Mouse (Mus musculus): Measurements from ENCODE around the gene P2rx3. TPM values are rescaled to one million over a fixed set of nuclear protein-coding genes. Genes with fewer than 3 reads are reported as not detected.

Gene P2rx3
- polyA plus RNA-seq, 1 experiment from 2014 or later: 0.30 TPM

DNA sequence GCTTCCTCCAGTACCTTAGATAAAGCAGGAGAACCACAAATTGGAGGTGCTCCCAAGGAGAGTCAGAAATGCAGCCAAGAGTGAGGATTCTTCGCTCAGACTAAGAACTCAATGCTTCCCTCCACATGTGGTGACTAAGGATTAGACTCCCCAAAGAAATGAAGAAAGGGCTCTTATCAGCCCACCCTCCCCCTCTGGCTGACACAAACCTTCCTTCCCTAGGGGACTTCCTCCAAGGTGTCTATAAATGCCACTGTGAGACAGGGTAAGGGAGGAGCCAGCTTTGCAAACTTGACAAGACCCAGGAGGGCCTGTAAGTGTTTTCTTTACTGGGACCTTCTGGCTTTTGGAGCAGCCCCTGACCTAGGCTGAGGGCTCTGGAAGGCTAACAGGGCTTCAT is 57.1 kb downstream of the P2rx3 start, which contains the start of gene Prg2:
TSS of gene Prg2 (plus strand) at position 274 of the 400 bp plus-strand sequence.
- no peak within 1 kb of the TSS for H3K4me2 ChIP-seq (ENCODE audit: low read length)
- DNase-seq (ENCODE audit: low spot score) (no peak), ATAC-seq (no peak)
- H3K27me3 ChIP-seq (replicated peaks; ENCODE audit: control insufficient read depth, insufficient read depth, low read length): no peaks in the 10 kb centered on the region
- H3K27ac ChIP-seq (ENCODE audit: low read depth, low read length): no peak within 1 kb of the TSS
- H3K4me3 ChIP-seq (ENCODE audit: low read depth, low read length): no peak within 1 kb of the TSS
- no peaks in the 10 kb centered on the region for H3K9me3 ChIP-seq (replicated peaks; ENCODE audit: control insufficient read depth, low read length)
- H3K9ac ChIP-seq (ENCODE audit: low read length): no peak within 1 kb of the TSS
- WGBS: 25% methylated on average over 1 of the region's 1 CpGs
- no peaks in the 10 kb centered on the region for H3K4me1 ChIP-seq (ENCODE audit: control insufficient read depth, insufficient read depth, low read length)
- no peaks in the 10 kb centered on the region for H3K36me3 ChIP-seq (ENCODE audit: control insufficient read depth, insufficient read depth, low read length)

DNA sequence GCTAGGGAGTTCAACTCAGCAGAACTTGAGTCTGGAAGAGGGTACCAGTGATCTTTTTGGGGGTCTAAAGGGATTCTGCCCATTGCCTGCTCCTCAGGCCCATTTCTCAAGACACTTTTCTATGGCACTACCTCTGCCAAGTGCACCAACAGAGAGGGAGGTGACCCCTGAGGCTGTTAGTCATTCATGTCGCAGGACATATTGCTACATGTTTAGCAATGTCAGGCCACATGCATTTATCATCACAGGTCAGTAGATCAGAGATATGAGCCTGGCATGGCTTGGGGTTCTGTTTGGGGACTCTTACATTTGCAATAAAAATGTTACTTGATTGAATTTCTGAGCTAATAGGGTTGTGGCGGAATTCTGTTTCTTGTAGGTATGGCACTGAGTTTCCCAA is 61.7 kb downstream of the P2rx3 start:
- H3K4me2 ChIP-seq (ENCODE audit: low read length): no peak overlapping the region
- H3K27ac ChIP-seq (ENCODE audit: low read depth, low read length): no peak overlapping the region
- H3K4me3 ChIP-seq (ENCODE audit: low read depth, low read length): no peak overlapping the region
- H3K9me3 ChIP-seq (replicated peaks; ENCODE audit: control insufficient read depth, low read length): no peaks in the 10 kb centered on the region
- ATAC-seq (no peak), DNase-seq (ENCODE audit: low spot score) (no peak)
- H3K9ac ChIP-seq (ENCODE audit: low read length): no peak overlapping the region
- WGBS: 98% methylated on average over 2 of the region's 2 CpGs
- H3K36me3 ChIP-seq (ENCODE audit: control insufficient read depth, insufficient read depth, low read length): no peaks in the 10 kb centered on the region
- H3K4me1 ChIP-seq (ENCODE audit: control insufficient read depth, insufficient read depth, low read length): no peaks in the 10 kb centered on the region
- no peaks in the 10 kb centered on the region for H3K27me3 ChIP-seq (replicated peaks; ENCODE audit: control insufficient read depth, insufficient read depth, low read length)

DNA sequence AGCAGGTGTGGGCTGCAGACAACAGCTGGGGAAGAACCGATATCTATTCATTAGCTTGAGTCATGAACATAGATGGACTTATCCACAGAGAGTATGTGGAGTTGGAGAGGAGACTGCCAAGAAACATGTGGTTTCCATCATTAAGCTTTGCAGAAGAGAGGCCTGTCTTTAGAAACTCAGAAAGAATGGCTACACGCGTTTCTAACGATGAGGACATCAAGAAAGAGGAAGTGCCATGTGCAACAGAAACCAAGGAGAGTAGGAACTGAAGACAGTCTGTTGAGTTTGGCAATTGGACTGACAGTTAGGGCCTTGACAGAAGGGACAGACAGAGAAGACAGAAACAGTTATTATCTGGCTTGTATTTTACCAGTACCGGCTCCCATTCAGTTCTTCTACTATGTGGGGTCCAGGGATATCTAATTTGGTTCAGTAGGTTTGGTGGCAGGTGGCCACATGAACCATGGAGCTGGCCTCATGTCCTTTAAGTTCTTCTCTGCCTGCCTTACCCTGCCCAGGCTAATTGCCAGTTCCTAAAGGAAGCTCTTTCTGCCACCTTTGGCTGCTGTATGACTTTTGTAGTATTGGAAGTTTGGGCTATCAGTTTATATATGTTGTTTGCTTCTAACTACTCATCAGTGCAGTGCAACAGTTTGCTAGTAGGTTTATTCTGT is 69.8 kb downstream of the P2rx3 start:
- Histone ChIP-seq H3K4me2 (ENCODE audit: low read length) (no peak overlapping the region), H3K9me3 (replicated peaks; ENCODE audit: control insufficient read depth, low read length) (no peaks in the 10 kb centered on the region), H3K27ac (ENCODE audit: low read depth, low read length) (no peak overlapping the region), H3K27me3 (replicated peaks; ENCODE audit: control insufficient read depth, insufficient read depth, low read length) (no peaks in the 10 kb centered on the region), H3K4me1 (ENCODE audit: control insufficient read depth, insufficient read depth, low read length) (no peaks in the 10 kb centered on the region), H3K9ac (ENCODE audit: low read length) (no peak overlapping the region), H3K36me3 (ENCODE audit: control insufficient read depth, insufficient read depth, low read length) (no peaks in the 10 kb centered on the region), H3K4me3 (ENCODE audit: low read depth, low read length) (no peak overlapping the region)
- WGBS: 93% methylated on average over 5 of the region's 5 CpGs
- DNase-seq (ENCODE audit: low spot score): no peak
- no peak for ATAC-seq

DNA sequence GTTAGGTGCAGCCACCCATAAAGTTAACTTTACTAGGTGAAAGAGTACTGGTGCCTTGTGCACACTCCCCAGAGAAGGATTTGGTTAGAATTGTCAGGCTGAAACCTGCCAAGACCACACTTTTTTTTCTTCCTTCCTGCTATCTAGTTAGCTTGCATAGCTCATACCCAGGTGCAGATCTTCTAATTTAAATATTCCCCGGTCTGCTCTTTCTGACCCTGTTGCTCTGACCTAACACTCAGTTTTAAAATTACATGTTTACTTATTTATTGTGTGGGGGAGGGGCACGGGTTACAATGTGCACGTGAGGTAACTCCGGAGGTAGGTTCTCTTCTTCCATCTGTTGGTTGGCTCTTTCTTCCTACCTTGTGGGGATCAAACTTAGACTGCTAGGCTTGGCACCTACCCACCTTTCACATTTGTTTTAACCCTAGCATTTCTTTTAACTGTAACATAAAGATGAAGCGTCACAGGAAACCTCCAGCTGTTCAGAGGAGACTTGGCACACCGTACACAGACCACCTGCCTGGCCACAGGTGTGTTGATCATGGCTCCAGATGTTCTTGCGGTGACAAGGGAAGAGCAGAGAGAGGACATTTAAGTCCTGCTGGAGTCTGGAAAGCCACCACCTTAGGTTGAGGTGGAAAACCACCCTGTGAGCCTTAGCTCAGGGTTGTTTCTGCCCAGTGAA is 73.0 kb downstream of the P2rx3 start:
- H3K9ac ChIP-seq (ENCODE audit: low read length): no peak overlapping the region
- H3K9me3 ChIP-seq (replicated peaks; ENCODE audit: control insufficient read depth, low read length): no peaks in the 10 kb centered on the region
- DNase-seq (ENCODE audit: low spot score) (no peak), ATAC-seq (no peak)
- H3K27ac ChIP-seq (ENCODE audit: low read depth, low read length): no peak overlapping the region
- no peaks in the 10 kb centered on the region for H3K27me3 ChIP-seq (replicated peaks; ENCODE audit: control insufficient read depth, insufficient read depth, low read length)
- WGBS: 93% methylated on average over 7 of the region's 7 CpGs
- no peaks in the 10 kb centered on the region for H3K36me3 ChIP-seq (ENCODE audit: control insufficient read depth, insufficient read depth, low read length)
- no peak overlapping the region for H3K4me2 ChIP-seq (ENCODE audit: low read length)
- H3K4me3 ChIP-seq (ENCODE audit: low read depth, low read length): no peak overlapping the region
- H3K4me1 ChIP-seq (ENCODE audit: control insufficient read depth, insufficient read depth, low read length): no peaks in the 10 kb centered on the region

DNA sequence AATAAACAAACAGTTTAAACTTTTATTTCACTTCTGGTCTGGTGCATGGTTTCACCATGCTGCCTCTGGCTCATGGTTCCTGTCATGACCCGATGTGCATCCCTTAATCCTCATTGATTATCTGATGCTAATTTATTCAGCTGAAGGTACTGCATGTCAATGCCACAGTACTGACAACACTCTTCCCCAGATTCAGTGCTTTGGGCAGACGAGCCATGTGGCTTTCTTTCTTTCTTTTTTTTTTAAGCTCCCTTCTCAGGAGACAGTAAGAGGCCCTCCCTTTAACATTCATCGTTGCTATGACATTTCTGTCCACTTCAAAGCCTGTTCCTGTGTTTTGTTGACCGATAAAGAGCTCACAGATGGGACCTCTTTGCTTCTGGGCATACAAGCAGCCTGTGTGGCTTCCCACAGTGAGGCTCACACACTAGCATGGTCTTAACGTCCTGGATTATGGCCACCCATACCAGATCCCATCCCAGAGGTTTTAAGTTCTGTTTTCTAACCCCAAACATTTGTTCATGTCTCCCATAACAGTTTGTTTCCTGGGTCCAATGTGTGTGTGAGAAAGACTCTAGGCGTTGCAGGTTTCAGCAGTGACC is 74.3 kb downstream of the P2rx3 start:
- Histone ChIP-seq H3K4me3 (ENCODE audit: low read depth, low read length) (no peak overlapping the region), H3K4me1 (ENCODE audit: control insufficient read depth, insufficient read depth, low read length) (no peaks in the 10 kb centered on the region), H3K36me3 (ENCODE audit: control insufficient read depth, insufficient read depth, low read length) (no peaks in the 10 kb centered on the region), H3K9ac (ENCODE audit: low read length) (no peak overlapping the region), H3K9me3 (replicated peaks; ENCODE audit: control insufficient read depth, low read length) (no peaks in the 10 kb centered on the region), H3K27ac (ENCODE audit: low read depth, low read length) (no peak overlapping the region), H3K4me2 (ENCODE audit: low read length) (no peak overlapping the region), H3K27me3 (replicated peaks; ENCODE audit: control insufficient read depth, insufficient read depth, low read length) (no peaks in the 10 kb centered on the region)
- ATAC-seq (no peak), DNase-seq (ENCODE audit: low spot score) (no peak)
- WGBS: 38% methylated on average over 6 of the region's 6 CpGs

DNA sequence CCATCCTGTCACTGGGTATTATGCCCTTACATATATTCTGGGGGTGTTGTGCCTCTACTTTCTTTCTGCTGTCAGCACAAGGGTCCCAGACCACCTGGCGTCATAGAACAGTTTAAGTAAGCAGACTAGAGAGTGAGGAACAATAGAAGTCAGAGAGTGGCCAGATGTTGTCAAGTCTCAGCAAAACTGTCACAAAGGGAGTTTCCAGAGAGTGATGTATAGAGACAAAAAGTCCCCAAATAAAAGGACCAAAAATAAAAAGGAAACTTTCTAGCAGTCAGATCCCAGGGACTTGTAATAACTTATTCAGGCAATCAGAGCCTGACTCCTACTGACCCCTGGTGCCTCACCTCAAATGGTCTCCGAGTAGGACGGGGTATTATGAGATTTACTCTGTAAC is 75.4 kb downstream of the P2rx3 start:
- ATAC-seq: no peak
- Histone ChIP-seq H3K4me1 (ENCODE audit: control insufficient read depth, insufficient read depth, low read length) (no peaks in the 10 kb centered on the region), H3K36me3 (ENCODE audit: control insufficient read depth, insufficient read depth, low read length) (no peaks in the 10 kb centered on the region), H3K27ac (ENCODE audit: low read depth, low read length) (no peak overlapping the region), H3K27me3 (replicated peaks; ENCODE audit: control insufficient read depth, insufficient read depth, low read length) (no peaks in the 10 kb centered on the region), H3K4me3 (ENCODE audit: low read depth, low read length) (no peak overlapping the region), H3K9me3 (replicated peaks; ENCODE audit: control insufficient read depth, low read length) (no peaks in the 10 kb centered on the region), H3K9ac (ENCODE audit: low read length) (no peak overlapping the region), H3K4me2 (ENCODE audit: low read length) (no peak overlapping the region)
- WGBS: 71% methylated on average over 3 of the region's 3 CpGs
- no peak for DNase-seq (ENCODE audit: low spot score)

DNA sequence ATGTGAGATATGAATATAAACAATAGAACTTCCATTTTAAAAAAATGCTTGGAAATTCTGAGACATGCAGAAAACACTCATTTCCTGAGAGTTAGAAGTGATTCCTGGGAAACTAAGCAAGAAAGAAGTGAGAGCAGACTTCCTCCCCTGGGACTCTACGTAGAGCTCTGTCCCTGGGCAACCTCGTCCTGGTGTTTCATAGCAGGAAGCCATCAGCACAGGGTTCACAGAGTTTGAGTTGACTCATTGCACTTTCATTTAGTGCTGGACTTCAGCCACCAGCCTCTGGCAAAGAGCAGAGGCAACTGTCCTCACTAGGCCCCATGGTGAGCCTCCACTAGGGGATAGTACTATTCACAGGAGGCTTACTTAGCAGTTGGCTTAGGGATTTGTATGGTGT is 76.0 kb downstream of the P2rx3 start:
- 82% methylated on average over 2 of the region's 2 CpGs for WGBS
- no peaks in the 10 kb centered on the region for H3K27me3 ChIP-seq (replicated peaks; ENCODE audit: control insufficient read depth, insufficient read depth, low read length)
- DNase-seq (ENCODE audit: low spot score): no peak
- no peak overlapping the region for H3K4me3 ChIP-seq (ENCODE audit: low read depth, low read length)
- no peak overlapping the region for H3K9ac ChIP-seq (ENCODE audit: low read length)
- no peaks in the 10 kb centered on the region for H3K36me3 ChIP-seq (ENCODE audit: control insufficient read depth, insufficient read depth, low read length)
- no peaks in the 10 kb centered on the region for H3K4me1 ChIP-seq (ENCODE audit: control insufficient read depth, insufficient read depth, low read length)
- H3K9me3 ChIP-seq (replicated peaks; ENCODE audit: control insufficient read depth, low read length): no peaks in the 10 kb centered on the region
- no peak for ATAC-seq
- no peak overlapping the region for H3K4me2 ChIP-seq (ENCODE audit: low read length)
- H3K27ac ChIP-seq (ENCODE audit: low read depth, low read length): no peak overlapping the region

DNA sequence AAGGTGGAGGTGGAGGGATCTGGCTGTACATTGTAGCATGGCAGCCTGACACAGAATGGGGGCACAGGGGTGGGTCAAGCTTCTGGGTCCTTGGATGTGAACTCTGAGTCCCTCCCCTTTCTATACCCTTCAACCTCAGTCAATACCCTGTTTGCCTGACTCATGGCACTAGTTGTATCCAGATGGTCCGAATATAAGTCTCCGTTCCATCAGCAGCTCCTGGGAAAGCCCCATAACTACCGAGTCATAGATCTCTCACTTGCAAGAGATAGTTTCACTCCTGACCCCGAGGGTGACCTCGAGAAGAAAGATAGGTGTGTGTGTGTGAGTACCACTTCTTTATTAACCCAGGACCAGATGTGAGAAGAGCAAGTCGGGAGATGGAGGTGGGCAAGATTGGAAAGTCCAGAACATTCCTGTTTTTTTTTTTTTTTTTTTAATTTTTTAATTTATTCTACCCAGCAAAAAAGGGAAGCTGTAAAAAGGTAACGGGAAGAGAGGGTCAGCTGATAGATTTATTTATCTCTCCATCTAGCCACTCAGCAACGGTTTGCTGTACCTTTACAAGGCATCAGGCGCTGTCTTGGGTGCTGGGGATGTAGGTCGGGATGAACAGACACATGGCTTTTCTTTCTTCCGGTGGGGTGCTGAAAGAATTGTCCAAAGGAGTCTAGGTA is 78.5 kb downstream of the P2rx3 start:
- Histone ChIP-seq H3K36me3 (ENCODE audit: control insufficient read depth, insufficient read depth, low read length) (no peaks in the 10 kb centered on the region), H3K9me3 (replicated peaks; ENCODE audit: control insufficient read depth, low read length) (no peaks in the 10 kb centered on the region), H3K27me3 (replicated peaks; ENCODE audit: control insufficient read depth, insufficient read depth, low read length) (no peaks in the 10 kb centered on the region), H3K4me3 (ENCODE audit: low read depth, low read length) (no peak overlapping the region), H3K27ac (ENCODE audit: low read depth, low read length) (no peak overlapping the region), H3K4me1 (ENCODE audit: control insufficient read depth, insufficient read depth, low read length) (no peaks in the 10 kb centered on the region), H3K4me2 (ENCODE audit: low read length) (no peak overlapping the region), H3K9ac (ENCODE audit: low read length) (no peak overlapping the region)
- ATAC-seq (no peak), DNase-seq (ENCODE audit: low spot score) (no peak)
- 88% methylated on average over 11 of the region's 11 CpGs for WGBS

Data from forebrain, embryonic 14.5 days (tissue).